ENCODE assay signal across 23 mouse cellular contexts in genomic region chr10:19609125-19609524, GRCm38 (mm10). TPM values are rescaled to one million over a fixed set of nuclear protein-coding genes. Genes with fewer than 3 reads are reported as not detected.
DNase-seq lines count a peak whose midpoint lies in the region; ATAC-seq lines count a peak whose summit lies in the region.
"Had no signal": no experiment of that assay in that cellular context is flagged by ENCODE, and none has a peak within 500 bp of the region (broad histone marks: within the 10 kb centered on the region; RNA-seq: fewer than 3 reads in every experiment).

No protein-coding gene starts in this region.

- no peak for DNase-seq in heart, postnatal 14 days
- no peak for DNase-seq in midbrain, embryonic 11.5 days (ENCODE audit: low spot score, missing footprints)
- no peak for DNase-seq in embryonic facial prominence, embryonic 11.5 days (ENCODE audit: low spot score)
- DNase-seq in urinary bladder, adult 2 months (ENCODE audit: low spot score), result no peak
- no peak for DNase-seq in thymus, postnatal 10 days (ENCODE audit: low spot score in 2 of 2)
- DNase-seq: adrenal gland, postnatal 14 days; cerebellum, adult 2 months; gastrocnemius, postnatal 25 days; kidney, adult 11 months; layer of hippocampus, postnatal 36 days; lung, adult 2 months; thymus, adult 18-20 months had no signal

- intact Hi-C loops in heart, postnatal 14 days (cut with DNase I), result no loop called here

- no peak overlapping the region for H3K9ac ChIP-seq in heart, embryonic 16.5 days (ENCODE audit: low read length)
- no peak overlapping the region for H3K9ac ChIP-seq in midbrain, embryonic 11.5 days (ENCODE audit: low read length)
- no peak overlapping the region for H3K9ac ChIP-seq in midbrain, embryonic 15.5 days
- no peak overlapping the region for H3K9ac ChIP-seq in embryonic facial prominence, embryonic 11.5 days (replicated peaks; ENCODE audit: low read length)
- H3K9ac ChIP-seq: hindbrain, embryonic 15.5 days; limb, embryonic 15.5 days; neural tube, embryonic 15.5 days had no signal

- WGBS in heart, embryonic 16.5 days, result 54% methylated on average over 14 of the region's 14 CpGs
- WGBS in midbrain, embryonic 11.5 days, result 50% methylated on average over 14 of the region's 14 CpGs
- WGBS in midbrain, embryonic 15.5 days, result 37% methylated on average over 14 of the region's 14 CpGs
- 35% methylated on average over 14 of the region's 14 CpGs for WGBS in embryonic facial prominence, embryonic 11.5 days

- peak; percentile 12; the same call in 1 of the 2 replicates for ATAC-seq in heart, embryonic 16.5 days (replicated peaks; ENCODE audit: extremely low read depth, insufficient read depth, low FRiP score)
- peak; percentile 66 for ATAC-seq in midbrain, embryonic 11.5 days (ENCODE audit: low FRiP score)
- no peak for ATAC-seq in midbrain, embryonic 15.5 days (replicated peaks)
- peak; percentile 70 for ATAC-seq in embryonic facial prominence, embryonic 11.5 days (replicated peaks; ENCODE audit: insufficient number of reproducible peaks, low FRiP score, low TSS enrichment, low read depth)
- ATAC-seq: activated CD4-positive, CD25-positive, alpha-beta regulatory T cell, adult 4 months; Patski had no signal

- peaks cover 48% of the 10 kb centered on the region for H3K36me3 ChIP-seq in heart, embryonic 16.5 days (ENCODE audit: control insufficient read depth, insufficient read depth)
- peaks cover 2% of the 10 kb centered on the region; the same call in 1 of the 2 replicates for H3K36me3 ChIP-seq in midbrain, embryonic 11.5 days (ENCODE audit: control insufficient read depth, insufficient read depth, low read length)
- no peaks in the 10 kb centered on the region for H3K36me3 ChIP-seq in midbrain, embryonic 15.5 days (replicated peaks)
- no peaks in the 10 kb centered on the region; the same call in 1 of the 2 replicates for H3K36me3 ChIP-seq in embryonic facial prominence, embryonic 11.5 days (replicated peaks; ENCODE audit: control insufficient read depth, insufficient read depth, low read depth, low read length)

- no peak overlapping the region for H3K4me2 ChIP-seq in heart, embryonic 16.5 days (ENCODE audit: low read depth, low read length)
- no peak overlapping the region for H3K4me2 ChIP-seq in midbrain, embryonic 11.5 days
- H3K4me2 ChIP-seq in midbrain, embryonic 15.5 days, result no peak overlapping the region
- no peak overlapping the region for H3K4me2 ChIP-seq in embryonic facial prominence, embryonic 11.5 days (ENCODE audit: low read depth, low read length)
- H3K4me2 ChIP-seq: heart, embryonic 11.5 days; hindbrain, embryonic 15.5 days; limb, embryonic 15.5 days; neural tube, embryonic 15.5 days had no signal

- H3K27me3 ChIP-seq in heart, embryonic 16.5 days (ENCODE audit: control insufficient read depth, insufficient read depth, low read length), result no peaks in the 10 kb centered on the region
- no peaks in the 10 kb centered on the region for H3K27me3 ChIP-seq in midbrain, embryonic 11.5 days (ENCODE audit: control insufficient read depth, insufficient read depth, low read length)
- H3K27me3 ChIP-seq in midbrain, embryonic 15.5 days (replicated peaks), result no peaks in the 10 kb centered on the region
- no peaks in the 10 kb centered on the region for H3K27me3 ChIP-seq in embryonic facial prominence, embryonic 11.5 days (ENCODE audit: control insufficient read depth, insufficient read depth, low read length)
- H3K27me3 ChIP-seq: hindbrain, embryonic 15.5 days; limb, embryonic 15.5 days; neural tube, embryonic 15.5 days; Patski had no signal

- H3K4me1 ChIP-seq in heart, embryonic 16.5 days (ENCODE audit: control insufficient read depth, insufficient read depth, low read length), result peaks cover 13% of the 10 kb centered on the region
- peaks cover 6% of the 10 kb centered on the region for H3K4me1 ChIP-seq in midbrain, embryonic 11.5 days (ENCODE audit: control insufficient read depth, insufficient read depth, low read length)
- H3K4me1 ChIP-seq in midbrain, embryonic 15.5 days, result no peaks in the 10 kb centered on the region
- H3K4me1 ChIP-seq in embryonic facial prominence, embryonic 11.5 days (ENCODE audit: control insufficient read depth, insufficient read depth, low read length), result no peaks in the 10 kb centered on the region
- H3K4me1 ChIP-seq: hindbrain, embryonic 15.5 days; neural tube, embryonic 15.5 days had no signal

- no peak overlapping the region for H3K4me3 ChIP-seq in heart, embryonic 16.5 days (ENCODE audit: low read length)
- H3K4me3 ChIP-seq in midbrain, embryonic 11.5 days (ENCODE audit: low read depth, low read length), result no peak overlapping the region
- no peak overlapping the region for H3K4me3 ChIP-seq in midbrain, embryonic 15.5 days
- no peak overlapping the region for H3K4me3 ChIP-seq in embryonic facial prominence, embryonic 11.5 days (ENCODE audit: low read depth, low read length)
- H3K4me3 ChIP-seq: hindbrain, embryonic 15.5 days; limb, embryonic 15.5 days; neural tube, embryonic 15.5 days had no signal

- peak overlapping the region; percentile 6; the same call in 1 of the 2 replicates for H3K27ac ChIP-seq in heart, embryonic 16.5 days (ENCODE audit: low read length)
- H3K27ac ChIP-seq in midbrain, embryonic 11.5 days (ENCODE audit: low read depth, low read length), result no peak overlapping the region
- H3K27ac ChIP-seq in midbrain, embryonic 15.5 days, result no peak overlapping the region
- H3K27ac ChIP-seq in embryonic facial prominence, embryonic 11.5 days (replicated peaks; ENCODE audit: low read depth, low read length), result no peak overlapping the region
- H3K27ac ChIP-seq: hindbrain, embryonic 15.5 days; kidney, postnatal 0 days; limb, embryonic 15.5 days; neural tube, embryonic 15.5 days had no signal

- no peaks in the 10 kb centered on the region for H3K9me3 ChIP-seq in heart, embryonic 16.5 days (replicated peaks; ENCODE audit: control insufficient read depth, low read length)
- no peaks in the 10 kb centered on the region for H3K9me3 ChIP-seq in midbrain, embryonic 11.5 days (ENCODE audit: control insufficient read depth, low read length)
- no peaks in the 10 kb centered on the region for H3K9me3 ChIP-seq in midbrain, embryonic 15.5 days
- H3K9me3 ChIP-seq in embryonic facial prominence, embryonic 11.5 days (replicated peaks; ENCODE audit: control insufficient read depth, low read length), result no peaks in the 10 kb centered on the region
- H3K9me3 ChIP-seq: hindbrain, embryonic 15.5 days; limb, embryonic 15.5 days; neural tube, embryonic 15.5 days had no signal

RNA-seq across cellular contexts. Expression of gene Il22ra2, which starts 12.7 kb away (rescaled TPM):
- not detected in 2 replicates for polyA plus RNA-seq in heart, embryonic 16.5 days (2015; fragmentation: Nextera tagmentation; extraction: Ambion mirVana)
- not detected for total RNA-seq in heart, postnatal 14 days (2021)
- polyA plus RNA-seq in midbrain, embryonic 11.5 days (2014; fragmentation: Nextera tagmentation; extraction: Ambion mirVana), result not detected in 2 replicates
- polyA plus RNA-seq in midbrain, embryonic 15.5 days (2015; fragmentation: Nextera tagmentation; extraction: Ambion mirVana), result not detected in 2 replicates
- polyA plus RNA-seq in embryonic facial prominence, embryonic 11.5 days (2014; fragmentation: Nextera tagmentation; extraction: Ambion mirVana), result not detected in 2 replicates
- 0.03 TPM in 1 of 2 replicates, not detected in the other for polyA plus RNA-seq in urinary bladder, adult 2 months (2012; rRNA removed)
- total RNA-seq: gastrocnemius, postnatal 25 days; layer of hippocampus, adult 18-20 months; layer of hippocampus, postnatal 36 days; left cerebral cortex, postnatal 25 days had no signal
- polyA plus RNA-seq: activated CD4-positive, CD25-positive, alpha-beta regulatory T cell, adult 4 months; cerebellum, adult 2 months; heart, embryonic 11.5 days; hindbrain, embryonic 15.5 days; kidney, postnatal 0 days; neural tube, embryonic 15.5 days; Patski had no signal

RNA-seq across cellular contexts. Expression of gene Ifngr1, which starts 17.4 kb away (rescaled TPM):
- polyA plus RNA-seq in heart, embryonic 16.5 days (2015; fragmentation: Nextera tagmentation; extraction: Ambion mirVana), result 50.2 and 69.7 TPM in 2 replicates
- 10 to 100 TPM; 57.1 to 63.8 TPM for total RNA-seq in heart, postnatal 14 days (2021)
- 34.3 and 34.8 TPM in 2 replicates for polyA plus RNA-seq in midbrain, embryonic 11.5 days (2014; fragmentation: Nextera tagmentation; extraction: Ambion mirVana)
- polyA plus RNA-seq in midbrain, embryonic 15.5 days (2015; fragmentation: Nextera tagmentation; extraction: Ambion mirVana), result 21.6 TPM in 2 replicates
- 33.8 and 35.0 TPM in 2 replicates for polyA plus RNA-seq in embryonic facial prominence, embryonic 11.5 days (2014; fragmentation: Nextera tagmentation; extraction: Ambion mirVana)
- polyA plus RNA-seq in urinary bladder, adult 2 months (2012; rRNA removed), result 64.8 and 65.9 TPM in 2 replicates
